Mouse (Mus musculus) myocyte (in vitro differentiated cells): ENCODE measurements at regions not wholly inside any gene's neighbourhood (a gene's known extent, or its start where the extent isn't known, plus 50 kb on each side); places are given as distances from the start of the nearest gene placed in this dataset.
A peak's percentile ranks its signal among the peaks of the same experiment; 100 is the strongest.

ENCODE experiments used
- H3K27me3 ChIP-seq: one replicate; pipeline ENCODE4 v1.6.1; 2011; ENCODE audit not compliant: control insufficient read depth, insufficient read depth, insufficient read length
- H3K36me3 ChIP-seq: one replicate; pipeline ENCODE4 v1.6.1; 2011; ENCODE audit not compliant: control insufficient read depth, insufficient read depth
- H3K4me2 ChIP-seq: one replicate; pipeline ENCODE4 v1.6.1; 2011; ENCODE audit warnings: low read depth, control low read depth
- H3K4me3 ChIP-seq: one replicate; pipeline ENCODE4 v1.5.1; 2011; ENCODE audit warnings: mild to moderate bottlenecking, control low read depth, moderate library complexity
- H3K79me2 ChIP-seq: one replicate; pipeline ENCODE4 v1.6.1; 2011; ENCODE audit not compliant: control insufficient read depth, insufficient read depth
- H3ac ChIP-seq: one replicate; pipeline ENCODE4 v1.6.1; 2011; ENCODE audit not compliant: control insufficient read depth, insufficient read length
- CEBPB ChIP-seq: IDR thresholded peaks from 2 replicates; pipeline ENCODE4 v1.6.1; 2011; ENCODE audit warnings: mild to moderate bottlenecking, moderate library complexity; ENCODE audit not compliant: poor library complexity, insufficient read depth, severe bottlenecking
- E2F4 ChIP-seq: IDR thresholded peaks from one replicate; pipeline ENCODE4 v1.6.1; 2011; ENCODE audit warnings: mild to moderate bottlenecking, control low read depth, moderate library complexity; ENCODE audit not compliant: insufficient read depth
- MAX ChIP-seq: IDR thresholded peaks from one replicate; pipeline ENCODE4 v1.6.1; 2011; ENCODE audit warnings: low read depth, mild to moderate bottlenecking, control low read depth
- MYOD1 ChIP-seq, 3 experiments: IDR thresholded peaks; one replicate each; pipeline ENCODE4 v1.6.1; 2011; ENCODE audit warnings: control low read depth in 2 of 3, low read depth in 2 of 3, mild to moderate bottlenecking in 2 of 3, moderate library complexity in 1 of 3; ENCODE audit not compliant: insufficient read length in 2 of 3, control insufficient read depth in 1 of 3
- MYOG ChIP-seq, 3 experiments: IDR thresholded peaks; one replicate each; pipeline ENCODE4 v1.6.1; 2011; ENCODE audit warnings: control low read depth in 2 of 3, low read depth in 2 of 3, mild to moderate bottlenecking in 2 of 3; ENCODE audit not compliant: insufficient read length in 2 of 3, control insufficient read depth in 1 of 3, insufficient read depth in 1 of 3
- POLR2A ChIP-seq: IDR thresholded peaks from one replicate; pipeline ENCODE4 v1.6.1; 2011; ENCODE audit warnings: low read depth, mild to moderate bottlenecking, control low read depth, moderate library complexity; ENCODE audit not compliant: insufficient read length
- POLR2AphosphoS2 ChIP-seq: IDR thresholded peaks from one replicate; pipeline ENCODE4 v1.6.1; 2011; ENCODE audit warnings: low read depth, control low read depth; ENCODE audit not compliant: insufficient read length
- REST ChIP-seq: IDR thresholded peaks from one replicate; pipeline ENCODE4 v1.6.1; 2011; ENCODE audit warnings: mild to moderate bottlenecking, control low read depth, moderate library complexity; ENCODE audit not compliant: insufficient read depth, insufficient read length
- SRF ChIP-seq: IDR thresholded peaks from one replicate; pipeline ENCODE4 v1.6.1; 2011; ENCODE audit warnings: low read depth; ENCODE audit not compliant: control insufficient read depth, insufficient read length
- TCF12 ChIP-seq: IDR thresholded peaks from one replicate; pipeline ENCODE4 v1.6.1; 2011; ENCODE audit warnings: mild to moderate bottlenecking, control low read depth; ENCODE audit not compliant: poor library complexity, insufficient read depth, severe bottlenecking
- TCF3 ChIP-seq: IDR thresholded peaks from one replicate; pipeline ENCODE4 v1.6.1; 2011; ENCODE audit warnings: low read depth, control low read depth; ENCODE audit not compliant: insufficient read length
- USF1 ChIP-seq: IDR thresholded peaks from one replicate; pipeline ENCODE4 v1.6.1; 2011; ENCODE audit warnings: low read depth, mild to moderate bottlenecking, control low read depth, moderate library complexity

- TF ChIP-seq POLR2AphosphoS2 = no peak
- no peak for TF ChIP-seq MAX
- TF ChIP-seq USF1 = no peak
- TF ChIP-seq CEBPB = no peak
- TF ChIP-seq MYOD1 (IDR thresholded peaks at IDR 0.05; ENCODE audit: control insufficient read depth in 1 of 3, insufficient read length in 2 of 3, low read depth in 2 of 3) = no peak
- no peak for TF ChIP-seq SRF
- no peak for TF ChIP-seq TCF3
- TF ChIP-seq MYOG (IDR thresholded peaks at IDR 0.05; ENCODE audit: control insufficient read depth in 1 of 3, insufficient read depth in 1 of 3, insufficient read length in 2 of 3, low read depth in 2 of 3) = no peak
- TF ChIP-seq TCF12 = no peak
- TF ChIP-seq POLR2A = no peak
- no peak for TF ChIP-seq E2F4
- no peak for TF ChIP-seq REST
- Histone ChIP-seq H3K4me3 (no peak overlapping the region), H3K4me2 (no peak overlapping the region), H3K36me3 (no peaks in the 10 kb centered on the region), H3K27me3 (no peaks in the 10 kb centered on the region), H3K79me2 (no peaks in the 10 kb centered on the region), H3ac (no peak overlapping the region)
These were observed 126.4 kb upstream of the Cnr1 start for GRCm38 (mm10) chr4:33797964-33798363.

GRCm38 (mm10) chr4:33798654-33799053, 125.7 kb upstream of the Cnr1 start:
- no peak overlapping the region for H3K4me3 ChIP-seq
- no peaks in the 10 kb centered on the region for H3K27me3 ChIP-seq
- no peak overlapping the region for H3K4me2 ChIP-seq
- no peaks in the 10 kb centered on the region for H3K79me2 ChIP-seq
- TF ChIP-seq MYOD1 (IDR thresholded peaks at IDR 0.05; ENCODE audit: control insufficient read depth in 1 of 3, insufficient read length in 2 of 3, low read depth in 2 of 3) (no peak), POLR2A (no peak), TCF12 (no peak), SRF (no peak), MAX (no peak), TCF3 (no peak), USF1 (no peak), MYOG (IDR thresholded peaks at IDR 0.05; ENCODE audit: control insufficient read depth in 1 of 3, insufficient read depth in 1 of 3, insufficient read length in 2 of 3, low read depth in 2 of 3) (no peak), REST (no peak), CEBPB (no peak), E2F4 (no peak), POLR2AphosphoS2 (no peak)
- no peaks in the 10 kb centered on the region for H3K36me3 ChIP-seq
- no peak overlapping the region for H3ac ChIP-seq

- H3K79me2 ChIP-seq = no peaks in the 10 kb centered on the region
- no peak overlapping the region for H3ac ChIP-seq
- H3K4me3 ChIP-seq = no peak overlapping the region
- no peak overlapping the region for H3K4me2 ChIP-seq
- H3K36me3 ChIP-seq = no peaks in the 10 kb centered on the region
- no peak for TF ChIP-seq POLR2A
- TF ChIP-seq MYOD1 (IDR thresholded peaks at IDR 0.05; ENCODE audit: control insufficient read depth in 1 of 3, insufficient read length in 2 of 3, low read depth in 2 of 3) = no peak
- no peak for TF ChIP-seq TCF3
- no peak for TF ChIP-seq CEBPB
- no peak for TF ChIP-seq MYOG (IDR thresholded peaks at IDR 0.05; ENCODE audit: control insufficient read depth in 1 of 3, insufficient read depth in 1 of 3, insufficient read length in 2 of 3, low read depth in 2 of 3)
- TF ChIP-seq POLR2AphosphoS2 = no peak
- TF ChIP-seq SRF = no peak
- TF ChIP-seq REST = no peak
- TF ChIP-seq USF1 = no peak
- no peak for TF ChIP-seq TCF12
- no peak for TF ChIP-seq E2F4
- no peak for TF ChIP-seq MAX
- H3K27me3 ChIP-seq = no peaks in the 10 kb centered on the region
These were observed 125.3 kb upstream of the Cnr1 start for GRCm38 (mm10) chr4:33799110-33799509.

- no peak overlapping the region for H3ac ChIP-seq
- H3K36me3 ChIP-seq = no peaks in the 10 kb centered on the region
- no peak overlapping the region for H3K4me3 ChIP-seq
- no peak for TF ChIP-seq MYOD1 (IDR thresholded peaks at IDR 0.05; ENCODE audit: control insufficient read depth in 1 of 3, insufficient read length in 2 of 3, low read depth in 2 of 3)
- no peaks in the 10 kb centered on the region for H3K27me3 ChIP-seq
- H3K79me2 ChIP-seq = no peaks in the 10 kb centered on the region
- no peak overlapping the region for H3K4me2 ChIP-seq
These were observed 124.6 kb upstream of the Cnr1 start for GRCm38 (mm10) chr4:33799831-33800230.

GRCm38 (mm10) chr4:33812338-33812737, 112.1 kb upstream of the Cnr1 start:
- no peaks in the 10 kb centered on the region for H3K79me2 ChIP-seq
- no peak overlapping the region for H3K4me3 ChIP-seq
- no peak overlapping the region for H3ac ChIP-seq
- no peak for TF ChIP-seq TCF12
- TF ChIP-seq USF1 = no peak
- TF ChIP-seq E2F4 = no peak
- TF ChIP-seq SRF = no peak
- no peak for TF ChIP-seq POLR2AphosphoS2
- no peak for TF ChIP-seq MYOG (IDR thresholded peaks at IDR 0.05; ENCODE audit: control insufficient read depth in 1 of 3, insufficient read depth in 1 of 3, insufficient read length in 2 of 3, low read depth in 2 of 3)
- no peak for TF ChIP-seq TCF3
- no peak for TF ChIP-seq MYOD1 (IDR thresholded peaks at IDR 0.05; ENCODE audit: control insufficient read depth in 1 of 3, insufficient read length in 2 of 3, low read depth in 2 of 3)
- no peak for TF ChIP-seq REST
- no peak for TF ChIP-seq CEBPB
- TF ChIP-seq POLR2A = no peak
- no peak for TF ChIP-seq MAX
- no peaks in the 10 kb centered on the region for H3K27me3 ChIP-seq
- H3K4me2 ChIP-seq = peak overlapping the region; percentile 28
- H3K36me3 ChIP-seq = no peaks in the 10 kb centered on the region
